Mouse (Mus musculus) kidney, adult 2 months (tissue): Measurements from ENCODE around the gene Sgta.

ENCODE experiments used
- CTCF ChIP-seq: fragments of 200-500 bp; conservative IDR thresholded peaks from 2 replicates; pipeline ENCODE4 v1.5.1; 2011; ENCODE audit warnings: low read depth, mild to moderate bottlenecking, control low read depth, low read length, moderate library complexity, mixed read lengths; ENCODE audit not compliant: insufficient read depth, insufficient read length
- POLR2A ChIP-seq: fragments of 200-500 bp; IDR thresholded peaks from one replicate; pipeline ENCODE4 v1.6.1; 2011; ENCODE audit warnings: low read depth, low read length, control low read depth

- no peak for TF ChIP-seq CTCF
- TF ChIP-seq POLR2A: no peak
These were observed 4.8 kb downstream of the Sgta start for GRCm38 (mm10) chr10:81055169-81055568.
